Mouse (Mus musculus) urinary bladder, adult 18-20 months (tissue): ENCODE measurements around the gene Nek4.

Experiments
- DNase-seq, 2 experiments: peaks; one replicate each; pipeline ENCODE4 v3.0.0; 2022; ENCODE audit warnings: low spot score in 2 of 2, mixed read lengths in 2 of 2

Nek4 gene

GRCm38 (mm10) chr14:30951154-30951825, at the start of gene Nek4:
TSS of gene Nek4 (plus strand) at chr14:30951377.
- peak; percentile 89 to 94 for DNase-seq

GRCm38 (mm10) chr14:30902628-30903027, 48.5 kb upstream of the Nek4 start:
- DNase-seq, result no peak

DNA sequence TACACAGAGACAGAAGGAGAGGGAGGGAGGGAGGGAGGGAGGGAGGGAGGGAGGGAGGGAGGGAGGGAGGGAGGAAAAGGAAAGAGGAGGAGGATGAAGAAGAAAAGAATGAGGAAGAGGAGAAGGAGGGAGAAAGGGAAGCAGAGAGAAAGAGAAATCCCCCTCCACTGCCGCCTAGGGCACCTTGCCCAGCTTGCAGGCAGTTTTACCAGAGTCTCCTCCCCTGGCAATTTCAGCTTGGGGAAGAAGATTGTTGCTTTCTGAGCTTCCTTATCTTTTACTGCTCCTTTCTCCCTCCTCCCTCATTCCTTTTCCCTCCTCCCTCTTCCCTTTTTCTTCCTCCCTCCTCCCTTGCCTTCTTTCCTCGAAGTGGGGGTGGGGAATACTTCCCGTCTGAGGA, 48.1 kb upstream of the Nek4 start:
- DNase-seq, result no peak

DNA sequence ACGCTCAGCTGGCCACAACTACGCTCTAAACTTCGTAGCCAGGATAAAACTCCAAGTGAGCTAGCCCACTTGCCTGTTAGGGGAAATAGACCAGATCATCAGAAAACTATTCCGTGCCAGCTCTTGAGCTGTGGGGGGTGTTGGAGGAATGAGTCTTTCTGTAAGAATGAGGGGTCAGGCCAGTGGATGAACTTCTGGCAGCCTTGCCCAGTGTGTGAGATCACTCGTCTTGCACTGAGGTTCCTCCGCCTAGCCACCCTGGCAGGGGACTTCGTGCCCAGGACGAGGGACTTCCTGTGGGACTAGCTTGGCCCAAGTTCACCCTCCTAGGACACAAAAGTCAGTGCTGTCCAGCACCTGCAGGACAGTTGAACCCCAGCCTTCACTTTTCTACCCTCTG, 46.9 kb upstream of the Nek4 start:
- DNase-seq, result no peak

- DNase-seq, result no peak
Observed at GRCm38 (mm10) chr14:30906001-30906400, 45.2 kb upstream of the Nek4 start.

DNA sequence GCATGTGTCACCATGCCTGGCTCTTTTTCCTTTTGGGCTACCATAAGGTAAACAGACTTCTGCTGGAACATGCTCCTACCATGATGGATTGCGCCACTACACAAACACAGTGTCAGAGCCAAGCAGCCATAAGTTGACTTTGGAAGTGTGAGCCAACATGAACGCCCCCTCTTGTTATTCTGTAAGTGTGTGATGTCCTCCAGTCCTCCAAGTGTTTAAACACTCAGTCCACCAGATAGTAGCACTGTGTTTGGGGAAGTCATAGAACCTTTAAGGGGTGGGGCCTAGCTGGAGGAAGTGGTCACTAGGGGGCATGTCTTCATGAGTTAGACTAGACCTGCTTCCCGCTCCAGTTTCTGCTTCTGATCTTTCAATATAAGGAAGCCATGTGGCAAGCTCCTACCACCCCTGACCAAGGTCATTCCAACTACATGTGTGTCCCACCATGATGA, 43.3 kb upstream of the Nek4 start:
- DNase-seq, result no peak

- DNase-seq, result no peak
Observed at GRCm38 (mm10) chr14:30911141-30911540, 40.0 kb upstream of the Nek4 start.

DNA sequence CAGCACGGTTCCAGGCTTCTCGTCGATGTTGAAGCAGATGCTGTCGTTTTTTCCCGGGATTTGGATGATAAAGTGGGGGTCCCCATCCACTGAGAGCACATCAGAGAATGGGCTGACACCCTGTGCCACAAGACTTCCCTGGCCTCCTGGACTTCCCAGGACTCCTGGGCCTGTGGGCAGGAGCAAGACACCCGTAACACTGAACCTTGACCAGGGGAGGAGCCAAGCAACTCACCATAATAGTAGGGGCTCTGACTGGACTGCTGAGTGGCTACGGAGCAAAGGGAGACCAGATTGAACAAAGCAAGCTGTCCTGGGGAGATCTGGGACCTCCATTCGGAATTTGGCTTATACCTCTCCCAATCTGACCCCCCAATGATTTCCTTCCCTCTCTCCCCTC, 38.5 kb upstream of the Nek4 start:
- DNase-seq, result no peak

GRCm38 (mm10) chr14:30913404-30913803, 37.8 kb upstream of the Nek4 start:
- DNase-seq, result no peak

GRCm38 (mm10) chr14:30916516-30916915, 34.7 kb upstream of the Nek4 start:
- DNase-seq, result no peak

- no peak for DNase-seq
Observed at GRCm38 (mm10) chr14:30922053-30922670, 29.0 kb upstream of the Nek4 start.

GRCm38 (mm10) chr14:30923375-30924105, 27.6 kb upstream of the Nek4 start, which contains the start of gene Itih3:
TSS of gene Itih3 (minus strand) at chr14:30923760.
- no peak for DNase-seq

- DNase-seq, result no peak
Observed at GRCm38 (mm10) chr14:30925492-30925891, 25.7 kb upstream of the Nek4 start.

- DNase-seq, result no peak
Observed at GRCm38 (mm10) chr14:30930386-30930785, 20.8 kb upstream of the Nek4 start.

DNA sequence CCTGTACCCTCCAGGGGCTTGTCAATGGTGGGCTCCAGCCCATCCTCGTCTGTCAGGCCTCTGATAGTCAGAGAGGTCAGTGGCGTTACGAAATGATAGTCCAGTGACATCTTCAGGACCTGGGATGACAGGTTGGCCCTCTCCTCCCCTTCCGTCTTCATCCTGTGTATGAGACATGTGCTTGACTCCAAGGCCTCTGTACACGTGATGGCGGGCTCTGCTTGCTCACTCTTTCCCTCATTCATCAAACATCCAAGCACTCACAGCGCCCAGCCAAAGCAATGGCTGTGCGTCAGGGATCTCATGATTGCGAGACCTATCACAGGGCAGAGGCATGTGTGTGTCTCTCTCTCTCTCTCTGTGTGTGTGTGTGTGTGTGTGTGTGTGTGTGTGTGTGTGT, 17.8 kb upstream of the Nek4 start:
- DNase-seq, result no peak

- no peak for DNase-seq
Observed at GRCm38 (mm10) chr14:30942254-30942653, 8.9 kb upstream of the Nek4 start.

DNA sequence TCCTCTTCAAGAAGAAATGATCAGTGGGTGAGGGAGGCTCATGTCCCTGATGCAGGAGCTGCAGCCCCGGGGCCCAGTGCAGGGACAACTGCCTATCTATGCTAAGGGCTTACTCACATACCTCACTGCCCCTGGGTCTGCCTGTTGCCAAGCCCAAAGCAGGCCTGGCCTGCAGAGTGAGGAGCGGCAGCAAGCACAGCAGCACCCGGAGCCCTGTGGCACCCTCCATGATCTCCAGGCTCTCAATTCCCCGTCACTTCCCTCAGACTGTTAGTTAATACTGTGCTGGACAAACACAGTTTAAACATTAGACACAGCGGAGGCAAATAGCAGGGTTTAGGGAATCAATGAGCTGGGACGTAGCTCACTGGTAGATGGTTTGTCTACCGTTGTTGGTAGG, 8.1 kb upstream of the Nek4 start, which contains the start of gene Itih1:
Gene Itih1, minus strand, starts transcription at position 252 of the 400 bp plus-strand sequence.
- no peak for DNase-seq

- peak; percentile 35 to 36 for DNase-seq
Observed at GRCm38 (mm10) chr14:30943860-30944674, 7.1 kb upstream of the Nek4 start.

- no peak for DNase-seq
Observed at GRCm38 (mm10) chr14:30944745-30945144, 6.4 kb upstream of the Nek4 start.

DNA sequence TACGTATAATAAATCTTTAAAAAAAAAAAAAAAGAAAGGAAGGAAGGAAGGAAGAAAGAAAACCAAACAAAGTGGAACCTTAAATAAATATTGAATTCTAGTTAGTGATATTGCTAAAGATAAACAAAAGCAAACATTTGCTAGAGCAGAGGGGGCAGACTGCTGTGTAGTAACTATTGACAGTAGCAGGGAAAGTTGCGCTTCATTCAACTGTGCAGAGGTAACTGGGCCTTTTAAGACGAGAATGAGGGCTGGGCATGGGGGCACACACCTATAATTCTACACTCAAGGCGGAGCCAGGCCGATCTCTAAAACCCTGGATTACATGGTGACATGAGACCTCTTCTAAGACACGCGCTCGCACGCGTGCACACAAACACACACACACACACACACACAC, 1.2 kb upstream of the Nek4 start:
- DNase-seq, result no peak

DNA sequence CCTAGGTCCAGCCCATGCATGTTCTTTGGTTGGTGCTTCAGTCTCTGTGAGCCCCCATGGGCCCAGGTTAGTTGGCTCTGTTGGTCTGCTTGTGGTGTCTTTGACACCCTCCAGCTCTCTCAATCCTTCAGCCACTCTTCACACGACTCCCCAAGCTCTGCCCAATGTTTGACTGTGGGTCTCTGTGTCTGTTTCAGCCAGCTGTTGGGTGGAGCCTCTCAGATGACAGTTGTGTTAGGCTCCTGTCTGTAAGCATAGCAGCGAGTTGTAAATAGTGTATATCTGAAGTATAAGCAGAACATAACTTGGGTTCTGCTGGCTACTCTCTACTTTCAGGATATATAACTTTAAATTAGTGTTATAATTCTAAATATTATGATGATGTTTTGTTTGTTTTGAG, 7.3 kb downstream of the Nek4 start:
- DNase-seq, result no peak

DNA sequence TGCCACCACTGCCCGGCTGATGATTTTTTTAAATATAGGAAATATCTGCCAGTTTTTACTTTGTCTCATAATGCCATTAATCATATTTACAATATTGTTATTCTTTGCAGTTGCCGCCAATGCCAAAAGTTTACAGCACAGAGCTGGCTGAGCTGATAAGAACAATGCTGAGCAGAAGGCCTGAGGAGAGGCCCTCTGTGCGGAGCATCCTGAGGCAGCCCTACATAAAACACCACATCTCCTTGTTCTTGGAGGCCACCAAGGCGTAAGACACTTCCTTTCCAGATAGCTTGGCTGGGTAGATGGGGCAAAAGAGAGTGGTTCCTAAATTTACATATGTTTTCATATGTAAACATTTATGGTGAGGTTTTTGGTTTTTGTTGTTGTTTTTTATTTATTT, 7.9 kb downstream of the Nek4 start:
- no peak for DNase-seq
